Mouse (Mus musculus): ENCODE results near the gene Emilin1. TPM values are rescaled to one million over a fixed set of nuclear protein-coding genes. Genes with fewer than 3 reads are reported as not detected.

Emilin1 gene
- polyA plus RNA-seq (2011; ENCODE audit: insufficient read depth, insufficient read length, low read depth, missing spikeins) = 2.5 and 3.2 TPM in 2 replicates

- Histone ChIP-seq H3K4me1 (ENCODE audit: control insufficient read depth, insufficient read depth, low read length) (no peaks in the 10 kb centered on the region), H3K9me3 (replicated peaks; ENCODE audit: control insufficient read depth, insufficient read depth, low read length, poor library complexity, severe bottlenecking) (no peaks in the 10 kb centered on the region), H3K4me3 (ENCODE audit: low read depth, low read length) (peak within 1 kb of the TSS; percentile 14), H3K27me3 (ENCODE audit: control insufficient read depth, insufficient read depth, low read length, poor library complexity, severe bottlenecking) (no peaks in the 10 kb centered on the region), H3K27ac (ENCODE audit: insufficient read depth, low read length) (no peak within 1 kb of the TSS), H3K36me3 (ENCODE audit: control insufficient read depth, insufficient read depth, low read length, poor library complexity, severe bottlenecking) (no peaks in the 10 kb centered on the region), H3K9ac (ENCODE audit: low read depth, poor library complexity, severe bottlenecking) (peak within 1 kb of the TSS; percentile 30; the same call in 1 of the 2 replicates)
- TF ChIP-seq POLR2A (IDR thresholded peaks at IDR 0.05; ENCODE audit: insufficient read depth, low read length) = no peak
- TF ChIP-seq EP300 (IDR thresholded peaks at IDR 0.05; ENCODE audit: insufficient read depth, low read depth, low read length) = no peak
- no peak for TF ChIP-seq CTCF (IDR thresholded peaks at IDR 0.05; ENCODE audit: low read depth, low read length)
These were observed at the start of gene Emilin1 for GRCm38 (mm10) chr5:30913060-30913841. TSS of gene Emilin1 (plus strand) at chr5:30913402.

- H3K9ac ChIP-seq (ENCODE audit: low read depth, poor library complexity, severe bottlenecking) = no peak overlapping the region
- H3K36me3 ChIP-seq (ENCODE audit: control insufficient read depth, insufficient read depth, low read length, poor library complexity, severe bottlenecking) = no peaks in the 10 kb centered on the region
- H3K27me3 ChIP-seq (ENCODE audit: control insufficient read depth, insufficient read depth, low read length, poor library complexity, severe bottlenecking) = no peaks in the 10 kb centered on the region
- peaks cover 7% of the 10 kb centered on the region for H3K4me1 ChIP-seq (ENCODE audit: control insufficient read depth, insufficient read depth, low read length)
- TF ChIP-seq EP300 (IDR thresholded peaks at IDR 0.05; ENCODE audit: insufficient read depth, low read depth, low read length) = no peak
- peak; percentile 17 for TF ChIP-seq CTCF (IDR thresholded peaks at IDR 0.05; ENCODE audit: low read depth, low read length)
- H3K27ac ChIP-seq (ENCODE audit: insufficient read depth, low read length) = no peak overlapping the region
- no peaks in the 10 kb centered on the region for H3K9me3 ChIP-seq (replicated peaks; ENCODE audit: control insufficient read depth, insufficient read depth, low read length, poor library complexity, severe bottlenecking)
- no peak overlapping the region for H3K4me3 ChIP-seq (ENCODE audit: low read depth, low read length)
These were observed 49.4 kb upstream of the Emilin1 start for GRCm38 (mm10) chr5:30863852-30864251.

- TF ChIP-seq EP300 (IDR thresholded peaks at IDR 0.05; ENCODE audit: insufficient read depth, low read depth, low read length) = no peak
- no peak for TF ChIP-seq POLR2A (IDR thresholded peaks at IDR 0.05; ENCODE audit: insufficient read depth, low read length)
- TF ChIP-seq CTCF (IDR thresholded peaks at IDR 0.05; ENCODE audit: low read depth, low read length) = no peak
These were observed 48.9 kb upstream of the Emilin1 start for GRCm38 (mm10) chr5:30864322-30864721.

GRCm38 (mm10) chr5:30866871-30867270, 46.3 kb upstream of the Emilin1 start:
- Histone ChIP-seq H3K9ac (ENCODE audit: low read depth, poor library complexity, severe bottlenecking) (no peak overlapping the region), H3K4me3 (ENCODE audit: low read depth, low read length) (no peak overlapping the region), H3K9me3 (replicated peaks; ENCODE audit: control insufficient read depth, insufficient read depth, low read length, poor library complexity, severe bottlenecking) (no peaks in the 10 kb centered on the region), H3K36me3 (ENCODE audit: control insufficient read depth, insufficient read depth, low read length, poor library complexity, severe bottlenecking) (peaks cover 6% of the 10 kb centered on the region), H3K4me1 (ENCODE audit: control insufficient read depth, insufficient read depth, low read length) (peaks cover 7% of the 10 kb centered on the region), H3K27me3 (ENCODE audit: control insufficient read depth, insufficient read depth, low read length, poor library complexity, severe bottlenecking) (no peaks in the 10 kb centered on the region), H3K27ac (ENCODE audit: insufficient read depth, low read length) (no peak overlapping the region)
- TF ChIP-seq CTCF (IDR thresholded peaks at IDR 0.05; ENCODE audit: low read depth, low read length) = no peak
- TF ChIP-seq POLR2A (IDR thresholded peaks at IDR 0.05; ENCODE audit: insufficient read depth, low read length) = no peak
- TF ChIP-seq EP300 (IDR thresholded peaks at IDR 0.05; ENCODE audit: insufficient read depth, low read depth, low read length) = no peak

More at GRCm38 (mm10) chr5:30864322-30864721, 48.9 kb upstream of the Emilin1 start:
- Histone ChIP-seq H3K4me1 (ENCODE audit: control insufficient read depth, insufficient read depth, low read length) (peaks cover 7% of the 10 kb centered on the region), H3K4me3 (ENCODE audit: low read depth, low read length) (no peak overlapping the region), H3K9me3 (replicated peaks; ENCODE audit: control insufficient read depth, insufficient read depth, low read length, poor library complexity, severe bottlenecking) (no peaks in the 10 kb centered on the region), H3K36me3 (ENCODE audit: control insufficient read depth, insufficient read depth, low read length, poor library complexity, severe bottlenecking) (no peaks in the 10 kb centered on the region), H3K27me3 (ENCODE audit: control insufficient read depth, insufficient read depth, low read length, poor library complexity, severe bottlenecking) (no peaks in the 10 kb centered on the region), H3K27ac (ENCODE audit: insufficient read depth, low read length) (no peak overlapping the region), H3K9ac (ENCODE audit: low read depth, poor library complexity, severe bottlenecking) (no peak overlapping the region)

DNA sequence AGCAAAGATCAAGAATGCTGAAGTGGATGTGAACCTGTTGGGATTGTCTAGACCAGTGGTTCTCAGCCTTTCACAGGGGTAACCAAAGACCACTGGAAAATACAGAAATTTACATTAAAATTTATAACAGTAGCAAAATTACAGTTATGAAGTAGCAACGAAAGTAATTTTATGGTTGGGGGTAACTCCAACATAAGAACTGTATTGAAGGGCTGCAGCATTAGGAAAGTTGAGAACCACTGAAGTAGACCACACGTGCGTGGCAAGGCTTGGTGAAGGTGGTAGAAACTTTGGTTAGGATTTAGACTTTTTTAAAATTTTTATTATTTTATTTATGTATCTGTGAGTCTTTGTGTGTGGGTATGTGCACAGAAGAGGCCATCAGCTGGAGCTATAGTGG, 45.5 kb upstream of the Emilin1 start, which contains the start of gene Tmem214:
TSS of gene Tmem214 (plus strand) at position 301 of the 400 bp plus-strand sequence.
- no peak within 1 kb of the TSS for H3K27ac ChIP-seq (ENCODE audit: insufficient read depth, low read length)
- peaks cover 14% of the 10 kb centered on the region for H3K36me3 ChIP-seq (ENCODE audit: control insufficient read depth, insufficient read depth, low read length, poor library complexity, severe bottlenecking)
- TF ChIP-seq CTCF (IDR thresholded peaks at IDR 0.05; ENCODE audit: low read depth, low read length) (no peak), EP300 (IDR thresholded peaks at IDR 0.05; ENCODE audit: insufficient read depth, low read depth, low read length) (no peak)
- no peak within 1 kb of the TSS for H3K4me3 ChIP-seq (ENCODE audit: low read depth, low read length)
- peaks cover 7% of the 10 kb centered on the region for H3K4me1 ChIP-seq (ENCODE audit: control insufficient read depth, insufficient read depth, low read length)
- no peaks in the 10 kb centered on the region for H3K27me3 ChIP-seq (ENCODE audit: control insufficient read depth, insufficient read depth, low read length, poor library complexity, severe bottlenecking)
- H3K9ac ChIP-seq (ENCODE audit: low read depth, poor library complexity, severe bottlenecking) = peak within 1 kb of the TSS; percentile 32
- no peaks in the 10 kb centered on the region for H3K9me3 ChIP-seq (replicated peaks; ENCODE audit: control insufficient read depth, insufficient read depth, low read length, poor library complexity, severe bottlenecking)

GRCm38 (mm10) chr5:30868981-30869380, 44.2 kb upstream of the Emilin1 start:
- peaks cover 20% of the 10 kb centered on the region for H3K36me3 ChIP-seq (ENCODE audit: control insufficient read depth, insufficient read depth, low read length, poor library complexity, severe bottlenecking)
- peak overlapping the region; percentile 34 for H3K4me3 ChIP-seq (ENCODE audit: low read depth, low read length)
- no peaks in the 10 kb centered on the region for H3K9me3 ChIP-seq (replicated peaks; ENCODE audit: control insufficient read depth, insufficient read depth, low read length, poor library complexity, severe bottlenecking)
- H3K27me3 ChIP-seq (ENCODE audit: control insufficient read depth, insufficient read depth, low read length, poor library complexity, severe bottlenecking) = no peaks in the 10 kb centered on the region
- peaks cover 6% of the 10 kb centered on the region for H3K4me1 ChIP-seq (ENCODE audit: control insufficient read depth, insufficient read depth, low read length)
- peak overlapping the region; percentile 32 for H3K9ac ChIP-seq (ENCODE audit: low read depth, poor library complexity, severe bottlenecking)
- H3K27ac ChIP-seq (ENCODE audit: insufficient read depth, low read length) = 0 out of 2 replicates have a peak overlapping the region, but pooled peaks have one; percentile 7
- TF ChIP-seq POLR2A (IDR thresholded peaks at IDR 0.05; ENCODE audit: insufficient read depth, low read length) (no peak), CTCF (IDR thresholded peaks at IDR 0.05; ENCODE audit: low read depth, low read length) (no peak), EP300 (IDR thresholded peaks at IDR 0.05; ENCODE audit: insufficient read depth, low read depth, low read length) (no peak)
